In the genomic region with DNA sequence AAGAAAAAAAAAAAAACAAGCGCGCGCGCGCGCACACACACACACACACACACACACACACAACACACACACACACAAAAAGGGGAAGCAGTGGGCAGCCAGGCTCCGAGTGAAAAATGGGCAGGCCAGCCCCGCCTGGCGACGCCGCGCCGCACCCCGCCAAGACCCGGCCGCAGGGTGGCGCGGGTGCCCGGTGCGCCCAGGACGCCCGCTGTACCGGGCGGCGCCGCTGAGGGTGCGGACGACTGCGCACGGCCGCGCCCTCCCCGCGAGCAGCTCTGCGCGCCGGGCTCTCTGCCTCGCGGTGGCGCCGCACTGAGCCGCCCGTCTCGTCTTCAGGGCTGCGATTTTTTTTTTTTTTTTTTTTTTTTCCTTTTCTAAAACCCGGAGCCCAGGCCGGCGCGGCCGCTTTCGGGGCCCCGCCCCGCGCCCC, we compare ENCODE assay signal across 7 mouse cellular contexts. TPM values are rescaled to one million over a fixed set of nuclear protein-coding genes. Genes with fewer than 3 reads are reported as not detected.
A peak's percentile ranks its signal among the peaks of the same experiment; 100 is the strongest.
DNase-seq lines count a peak whose midpoint lies in the region; ATAC-seq lines count a peak whose summit lies in the region.

No protein-coding gene starts in this region.

- H3K4me3 ChIP-seq in limb, embryonic 13.5 days: peak overlapping the region; percentile 70
- H3K4me3 ChIP-seq in midbrain, embryonic 15.5 days: peak overlapping the region; percentile 63

- WGBS in limb, embryonic 13.5 days: 0% methylated on average over 36 of the region's 54 CpGs
- under 1% methylated on average over 40 of the region's 54 CpGs for WGBS in midbrain, embryonic 15.5 days

- ATAC-seq in limb, embryonic 13.5 days (ENCODE audit: low FRiP score, low read depth): no peak; the same call in 1 of the 2 replicates
- ATAC-seq in midbrain, embryonic 15.5 days (replicated peaks): peak; percentile 62

- H3K9ac ChIP-seq in limb, embryonic 13.5 days: peak overlapping the region; percentile 80
- H3K9ac ChIP-seq in midbrain, embryonic 15.5 days: peak overlapping the region; percentile 51

- H3K9me3 ChIP-seq in limb, embryonic 13.5 days: no peaks in the 10 kb centered on the region
- no peaks in the 10 kb centered on the region for H3K9me3 ChIP-seq in midbrain, embryonic 15.5 days

- H3K36me3 ChIP-seq in limb, embryonic 13.5 days: no peaks in the 10 kb centered on the region
- no peaks in the 10 kb centered on the region for H3K36me3 ChIP-seq in midbrain, embryonic 15.5 days (replicated peaks)

- intact Hi-C loops in heart, postnatal 14 days (cut with DNase I): loop anchor here (5.0 to 10.0 kb wide), 3 partner anchors 258 to 540 kb away; a partner anchor contains a TSS

- H3K27me3 ChIP-seq in limb, embryonic 13.5 days: peaks cover 36% of the 10 kb centered on the region
- H3K27me3 ChIP-seq in midbrain, embryonic 15.5 days (replicated peaks): peaks cover 56% of the 10 kb centered on the region

- H3K4me1 ChIP-seq in limb, embryonic 13.5 days: peaks cover 47% of the 10 kb centered on the region
- H3K4me1 ChIP-seq in midbrain, embryonic 15.5 days: peaks cover 34% of the 10 kb centered on the region

- H3K27ac ChIP-seq in limb, embryonic 13.5 days: peak overlapping the region; percentile 93
- peak overlapping the region; percentile 74 for H3K27ac ChIP-seq in midbrain, embryonic 15.5 days

- peak; percentile 53 for DNase-seq in ovary, postnatal 14 days (ENCODE audit: low spot score)
- DNase-seq in ovary, adult 18-20 months (ENCODE audit: low spot score): no peak
- peak; percentile 85 to 88 for DNase-seq in adrenal gland, postnatal 36 days
- DNase-seq in heart, postnatal 14 days: peak; percentile 81 to 89
- peak; percentile 50 to 67 for DNase-seq in thymus, postnatal 36 days

- H3K4me2 ChIP-seq in limb, embryonic 13.5 days (replicated peaks): peak overlapping the region; percentile 83
- peak overlapping the region; percentile 88 for H3K4me2 ChIP-seq in midbrain, embryonic 15.5 days

RNA-seq across cellular contexts. Expression of a gene that starts 0.7 kb away (rescaled TPM):
- 100 to 1,000 TPM; 450 to 501 TPM for total RNA-seq in adrenal gland, postnatal 36 days (2021)
- total RNA-seq in heart, postnatal 14 days (2021): 10 to 100 TPM; 32.4 to 36.3 TPM
- 2.3 and 2.5 TPM in 2 replicates for polyA plus RNA-seq in limb, embryonic 13.5 days (2015; fragmentation: Nextera tagmentation; extraction: Ambion mirVana)
- polyA plus RNA-seq in midbrain, embryonic 15.5 days (2015; fragmentation: Nextera tagmentation; extraction: Ambion mirVana): 0.41 and 0.54 TPM in 2 replicates

Comparison
In these comparisons a context has a peak if more than half of its experiments do, and no peak if none do; other contexts are left out.
1. RNA of a gene that starts 0.7 kb away (total RNA-seq): 450 to 501 TPM in adrenal gland, postnatal 36 days; 32.4 to 36.3 TPM in heart, postnatal 14 days; every median in the first group is over 10 times any median in the second.